Mouse (Mus musculus): ENCODE data around the gene Vamp4. TPM values are rescaled to one million over a fixed set of nuclear protein-coding genes. Genes with fewer than 3 reads are reported as not detected.
A peak's percentile ranks its signal among the peaks of the same experiment; 100 is the strongest.

Gene Vamp4
- 10 to 100 TPM; 43.3 to 63.0 (median 53.2) TPM for total RNA-seq (2022)

- DNase-seq: peak; percentile 88
Measured at GRCm38 (mm10) chr1:162570260-162570748, at the start of gene Vamp4. Gene Vamp4, plus strand, starts transcription at chr1:162570515.

DNA sequence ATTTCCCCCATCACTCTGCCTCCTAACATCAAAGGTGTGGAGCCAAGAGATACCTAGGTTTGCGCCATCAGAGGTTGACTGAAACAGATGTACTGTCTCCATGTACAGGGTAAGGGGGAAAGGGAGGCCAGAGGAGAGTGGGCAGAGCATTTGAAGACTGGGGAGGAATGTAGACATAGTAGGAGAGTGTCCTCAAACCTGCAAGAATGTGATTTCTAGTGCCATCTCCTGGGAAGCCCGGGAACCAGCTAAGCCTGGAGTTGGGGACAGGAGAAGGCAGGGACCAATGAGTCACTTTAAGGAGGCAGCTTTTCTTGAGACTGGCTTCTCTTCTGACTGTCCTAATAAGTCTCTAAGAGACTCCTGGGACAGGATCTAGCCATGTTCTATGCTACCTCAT lies 40.7 kb upstream of the Vamp4 start:
- DNase-seq: no peak

DNA sequence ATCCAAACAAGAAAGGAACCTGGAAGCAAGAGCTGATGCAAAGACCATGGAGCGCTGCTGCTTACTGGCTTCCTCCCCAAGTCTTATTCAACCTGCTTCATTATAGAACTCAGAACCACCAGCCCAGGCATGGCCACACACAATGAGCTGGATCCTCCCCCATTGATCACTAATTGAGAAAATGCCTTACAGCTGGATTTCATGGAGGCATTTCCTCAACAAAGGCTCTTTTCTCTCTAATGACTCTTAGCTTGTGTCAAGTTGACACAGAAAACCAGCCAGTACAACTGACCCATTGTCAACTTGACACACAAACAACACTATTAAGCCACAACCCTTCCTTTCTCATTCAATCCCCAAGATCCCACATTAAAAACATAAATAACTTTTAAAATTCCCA lies 39.6 kb upstream of the Vamp4 start:
- no peak for DNase-seq

GRCm38 (mm10) chr1:162531584-162531983 lies 38.7 kb upstream of the Vamp4 start:
- DNase-seq: no peak

DNA sequence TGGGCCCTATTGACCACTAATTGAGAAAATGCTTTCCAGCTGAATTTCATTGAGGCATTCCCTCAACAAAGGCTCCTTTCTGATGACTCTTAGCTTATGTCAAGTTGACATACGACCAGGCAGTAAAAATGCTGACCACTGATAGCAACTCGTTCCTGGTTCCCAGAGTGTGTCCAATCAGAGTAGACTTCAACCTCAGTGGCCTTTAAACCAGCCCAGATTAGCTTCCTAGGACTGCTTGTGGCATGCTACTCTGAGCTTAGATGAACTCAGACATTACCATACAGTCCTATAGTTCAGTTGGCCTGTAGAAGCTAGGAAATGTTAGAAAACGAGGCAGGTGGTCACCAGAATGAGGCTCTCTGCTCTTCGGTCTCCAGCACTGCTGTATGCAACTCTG lies 38.0 kb upstream of the Vamp4 start:
- no peak for DNase-seq

DNA sequence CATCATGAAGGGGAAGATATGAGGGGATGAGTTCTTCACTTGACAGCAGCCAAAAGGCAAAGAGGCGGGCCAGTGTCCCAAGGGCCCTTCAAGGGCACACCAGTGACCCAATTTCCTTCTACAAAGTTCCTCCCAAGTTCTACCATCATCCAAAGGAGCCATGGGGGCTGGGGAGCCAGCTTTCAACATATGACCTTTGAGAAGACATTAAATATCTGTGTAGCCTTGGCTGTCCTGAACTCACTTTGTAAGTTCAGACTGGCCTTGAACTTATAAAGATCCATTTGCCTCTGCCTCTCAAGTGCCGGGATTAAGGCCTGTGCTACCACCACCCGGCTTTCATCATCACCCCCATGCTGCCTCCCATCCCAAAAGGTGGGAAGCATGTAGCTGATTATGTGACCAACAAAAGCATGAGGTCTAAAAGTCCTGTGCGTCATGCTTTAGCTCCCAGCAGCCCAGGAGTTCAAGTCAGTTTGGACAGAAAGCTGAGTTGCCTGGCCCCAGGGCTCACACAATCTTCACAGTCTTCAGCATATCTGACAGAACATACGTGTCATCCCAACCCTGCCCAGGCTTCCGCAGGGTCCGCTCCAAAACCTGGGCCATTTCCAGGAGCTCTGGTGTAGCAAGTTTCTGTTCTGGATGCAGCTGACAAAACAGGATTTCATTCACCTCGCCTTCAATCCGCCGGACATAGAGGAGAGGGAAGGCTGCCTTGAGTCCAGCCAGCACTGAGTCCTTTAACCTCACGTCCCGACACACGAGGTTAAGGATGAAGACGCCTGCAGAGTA lies 36.4 kb upstream of the Vamp4 start:
- DNase-seq: peak; percentile 48

DNA sequence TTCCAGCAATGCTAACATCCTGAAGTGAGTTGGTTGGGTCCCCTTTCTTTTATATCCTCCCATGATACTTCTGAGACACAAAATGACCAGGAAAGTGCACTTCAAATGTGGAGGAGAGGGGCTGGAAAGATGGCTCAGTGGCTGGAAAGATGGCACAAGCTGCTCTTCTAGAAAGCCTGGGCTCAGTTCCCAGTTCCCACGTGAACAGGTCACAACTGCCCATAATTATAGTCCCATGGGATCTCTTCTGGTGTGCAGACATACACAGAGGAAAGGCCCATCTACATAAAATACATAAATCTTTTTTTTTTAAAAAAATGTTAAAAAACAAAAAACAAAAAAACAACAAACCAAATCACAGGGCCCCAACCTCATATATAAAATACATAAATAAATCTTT lies 27.1 kb upstream of the Vamp4 start:
- no peak for DNase-seq

DNA sequence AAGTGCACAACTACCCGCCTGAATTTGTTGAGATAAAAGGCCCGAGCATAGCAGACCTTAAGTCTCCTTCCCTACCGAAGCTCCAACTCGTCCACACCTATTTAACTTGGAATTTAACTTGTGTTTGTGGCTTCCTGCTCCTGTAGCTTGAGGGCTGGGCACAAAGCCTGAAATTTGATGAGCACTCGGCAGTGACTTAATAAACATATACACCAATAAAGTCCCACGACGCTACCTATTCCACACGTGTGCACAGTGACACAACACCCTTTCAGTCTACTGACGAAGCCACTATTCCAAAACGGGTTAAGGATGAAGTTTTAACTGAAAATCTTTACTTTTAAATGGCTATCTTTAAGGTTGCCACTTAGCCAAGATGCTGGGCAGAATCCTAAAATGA lies 22.7 kb upstream of the Vamp4 start:
- no peak for DNase-seq

- DNase-seq: peak; percentile 86
Measured at GRCm38 (mm10) chr1:162548016-162548916, 22.0 kb upstream of the Vamp4 start, which contains the start of gene Mettl13. Gene Mettl13, minus strand, starts transcription at chr1:162548551.

DNA sequence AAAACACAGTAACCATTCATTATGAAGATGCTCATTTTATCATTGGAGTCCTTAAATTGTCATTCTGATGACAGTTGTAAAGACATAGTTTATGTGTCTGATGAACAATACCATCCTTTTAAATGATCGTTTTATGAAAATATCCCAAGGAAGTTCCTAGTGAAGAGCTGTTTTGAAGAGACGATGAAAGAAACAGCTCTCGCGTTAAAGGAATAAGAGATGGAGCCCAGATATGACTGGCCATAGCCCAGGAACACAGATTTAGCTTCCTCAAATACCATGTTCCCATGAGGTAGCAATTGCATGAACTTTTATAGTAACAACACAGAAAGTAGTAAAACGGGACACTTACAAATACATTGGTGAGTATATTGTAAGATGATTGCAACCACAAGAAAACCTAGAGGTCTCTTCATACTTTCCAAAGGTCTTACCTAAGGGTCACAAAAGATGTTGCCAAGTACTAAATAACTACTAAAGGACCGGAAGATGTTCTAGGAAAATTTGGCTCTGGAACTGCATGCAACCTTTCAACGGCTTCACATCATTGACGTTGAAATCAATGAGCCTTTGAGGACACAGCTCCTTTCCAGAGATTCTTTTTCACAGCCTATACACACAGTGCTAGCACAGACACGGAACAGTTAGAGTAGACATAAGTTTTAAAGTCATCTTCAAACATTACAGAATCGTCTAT lies 21.2 kb upstream of the Vamp4 start:
- DNase-seq: no peak

GRCm38 (mm10) chr1:162549615-162550283 lies 20.6 kb upstream of the Vamp4 start:
- DNase-seq: no peak

- no peak for DNase-seq
Measured at GRCm38 (mm10) chr1:162552956-162553355, 17.4 kb upstream of the Vamp4 start.

DNA sequence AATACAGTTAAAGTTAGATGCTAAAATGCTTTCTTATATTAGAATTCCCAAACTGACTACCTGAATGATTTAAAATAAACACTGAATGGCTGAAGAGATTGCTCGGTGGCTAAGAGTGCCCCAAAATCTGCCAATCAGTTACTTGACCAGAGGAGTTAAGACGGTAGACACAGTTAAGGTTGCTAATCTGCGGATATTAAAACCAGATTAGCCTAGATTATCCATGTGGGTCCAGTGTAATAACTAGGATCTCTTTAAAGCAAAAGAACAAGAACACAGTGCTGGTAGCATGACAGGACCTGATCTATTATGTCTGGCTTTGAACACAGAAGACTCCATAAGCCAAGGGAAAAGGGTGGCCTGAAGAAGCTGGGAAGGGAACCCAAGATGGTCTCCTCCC lies 16.1 kb upstream of the Vamp4 start:
- no peak for DNase-seq

DNA sequence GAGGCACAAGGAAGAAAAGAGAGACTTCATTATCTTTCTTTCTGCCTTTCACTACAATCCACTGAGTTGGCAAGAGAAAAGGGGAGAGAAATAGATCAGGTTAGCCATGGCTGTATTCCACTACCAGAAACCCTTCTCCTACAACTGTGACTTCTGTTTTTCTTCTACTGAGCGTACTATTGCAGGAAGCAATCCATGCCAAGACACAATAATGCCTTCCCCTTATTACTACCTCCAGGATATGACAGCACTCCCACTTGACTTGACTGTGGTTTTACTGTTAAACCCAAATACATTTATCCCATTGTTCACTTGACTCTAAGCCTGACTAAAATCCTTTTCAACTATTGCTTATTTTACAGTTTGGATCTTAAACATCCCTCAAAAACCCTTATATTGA lies 7.1 kb upstream of the Vamp4 start:
- DNase-seq: no peak

- no peak for DNase-seq
Measured at GRCm38 (mm10) chr1:162564992-162565391, 5.3 kb upstream of the Vamp4 start.

DNA sequence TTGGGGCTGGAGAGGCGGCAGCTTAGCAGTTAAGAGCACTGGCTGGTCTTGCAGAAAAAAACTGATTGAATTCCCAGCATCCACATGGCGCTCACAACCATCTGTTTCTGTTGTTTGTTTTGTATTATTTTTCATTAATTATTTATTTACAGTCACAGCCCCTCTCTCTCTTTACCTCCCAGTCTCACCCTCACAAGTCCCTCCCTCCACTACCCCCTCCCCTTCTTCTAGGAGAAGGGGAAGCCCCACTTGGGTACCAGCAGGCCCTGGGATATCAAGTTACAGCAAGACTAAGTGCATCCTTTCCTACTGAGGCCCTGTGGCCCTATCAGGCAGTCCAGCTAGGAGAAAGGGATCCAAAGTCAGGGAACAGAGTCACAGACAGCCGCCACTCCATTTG lies 3.0 kb upstream of the Vamp4 start:
- no peak for DNase-seq

- peak; percentile 11 for DNase-seq
Measured at GRCm38 (mm10) chr1:162570931-162571601, 751 bp downstream of the Vamp4 start.

- DNase-seq: no peak
Measured at GRCm38 (mm10) chr1:162575098-162575497, 4.8 kb downstream of the Vamp4 start.

DNA sequence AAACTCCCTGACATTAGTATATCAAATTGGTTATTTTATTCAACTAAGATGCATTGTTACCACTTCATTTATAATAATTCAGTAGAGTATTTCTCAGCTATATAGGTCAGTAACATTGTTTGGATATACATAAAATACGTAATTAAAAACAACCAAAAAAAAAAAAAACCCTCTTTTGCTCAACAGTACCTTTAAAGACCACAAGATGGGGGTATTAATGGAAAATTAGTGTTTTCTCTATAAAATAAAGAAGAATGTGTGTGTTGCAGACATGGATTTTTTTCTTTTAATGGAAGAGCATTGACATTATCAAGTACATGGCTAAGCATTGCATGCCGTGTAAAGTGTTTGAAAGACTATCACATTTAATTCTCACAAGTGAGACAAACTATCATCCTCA lies 12.6 kb downstream of the Vamp4 start:
- no peak for DNase-seq

DNA sequence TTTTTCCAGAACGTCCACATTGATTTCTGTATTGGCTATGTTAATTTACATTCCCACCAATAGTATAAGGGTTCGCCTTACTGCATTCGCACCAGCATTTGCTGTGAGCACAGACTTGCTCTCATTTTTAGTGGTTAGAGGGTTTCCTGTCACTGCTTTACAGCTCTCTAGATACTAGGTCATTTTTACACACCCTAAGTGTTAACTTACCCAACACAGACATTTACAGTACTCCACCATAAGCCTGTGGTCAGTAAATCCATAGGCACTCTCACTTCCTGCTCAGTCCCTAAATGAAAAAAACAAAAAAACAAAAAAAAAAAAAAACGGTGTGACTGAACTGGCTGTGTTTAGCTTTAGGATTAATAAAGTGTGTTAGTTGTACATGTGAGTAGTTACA lies 16.0 kb downstream of the Vamp4 start:
- DNase-seq: no peak

DNA sequence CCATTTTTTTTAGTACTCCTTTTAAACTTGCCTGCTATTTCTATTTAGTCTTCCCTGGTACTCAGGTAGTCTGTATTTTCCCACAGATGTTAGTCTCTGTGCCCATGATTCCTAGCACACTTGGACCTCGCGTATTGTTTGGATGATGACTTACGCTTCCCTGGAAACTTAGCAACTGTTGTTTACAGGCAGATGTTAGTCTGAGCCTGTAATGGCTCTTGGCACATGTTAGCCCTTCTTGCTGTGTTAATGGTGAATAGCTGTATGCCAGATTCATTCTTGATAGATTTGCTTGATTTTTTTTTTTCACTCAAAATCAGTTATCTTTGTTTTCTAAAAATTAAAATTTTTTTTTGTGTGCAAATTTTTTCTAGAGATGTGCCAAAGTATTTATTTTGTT lies 18.3 kb downstream of the Vamp4 start:
- DNase-seq: no peak

DNA sequence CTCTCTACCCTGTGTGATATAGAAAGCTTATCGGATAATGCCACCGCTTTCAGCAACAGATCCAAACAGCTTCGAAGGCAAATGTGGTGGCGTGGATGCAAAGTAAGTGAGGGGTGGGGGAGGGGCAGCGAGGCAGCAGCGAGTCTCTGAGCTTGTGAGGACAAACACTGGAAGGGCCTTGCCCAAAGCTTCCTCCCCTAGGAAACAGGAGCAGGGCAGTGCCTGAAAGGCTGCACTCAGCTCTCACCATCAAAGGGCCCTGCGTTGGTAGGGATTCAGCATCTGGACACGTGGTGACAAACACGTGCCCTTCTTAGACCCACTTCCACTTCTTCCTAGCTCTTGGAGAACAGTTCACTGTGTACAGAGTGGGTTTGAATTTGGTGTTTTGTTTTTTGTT lies 19.1 kb downstream of the Vamp4 start:
- DNase-seq: no peak
